Mouse (Mus musculus) lung, embryonic 15.5 days (tissue): ENCODE data around the gene Gm16867. TPM values are rescaled to one million over a fixed set of nuclear protein-coding genes. Genes with fewer than 3 reads are reported as not detected.
"Not testable (repeated sequence)": the region's sequence is repeated elsewhere in the genome, so short reads cannot be mapped to it uniquely, and the experiment has no call there.

Experiments
- ATAC-seq: fragments of 200-750 bp; cut with Nextera tagmentation; 2 replicates; pipeline ENCODE4 v1.8.0; 2017; ENCODE audit warnings: moderate number of reproducible peaks, borderline replicate concordance; ENCODE audit not compliant: low FRiP score, low TSS enrichment; ENCODE audit errors: extremely low read depth
- H3K27ac ChIP-seq: fragments of 300-500 bp; sonication (generic); 2 replicates; pipeline ENCODE4 v1.5.1; 2015; ENCODE audit warnings: moderate library complexity, mild to moderate bottlenecking, inconsistent platforms
- H3K27me3 ChIP-seq: fragments of 300-500 bp; sonication (generic); 2 replicates; pipeline ENCODE4 v1.6.1; 2015; ENCODE audit warnings: inconsistent platforms
- H3K36me3 ChIP-seq: fragments of 300-500 bp; sonication (generic); 2 replicates; pipeline ENCODE4 v1.6.1; 2015; ENCODE audit warnings: inconsistent platforms
- H3K4me1 ChIP-seq: fragments of 300-500 bp; sonication (generic); 2 replicates; pipeline ENCODE4 v1.6.1; 2015; ENCODE audit warnings: inconsistent platforms
- H3K4me2 ChIP-seq: fragments of 300-500 bp; sonication (generic); 2 replicates; pipeline ENCODE4 v1.6.1; 2015; ENCODE audit warnings: inconsistent platforms, mild to moderate bottlenecking, moderate library complexity
- H3K4me3 ChIP-seq: fragments of 300-500 bp; sonication (generic); 2 replicates; pipeline ENCODE4 v1.5.1; 2015; ENCODE audit warnings: mild to moderate bottlenecking, inconsistent platforms
- H3K9ac ChIP-seq: fragments of 300-500 bp; sonication (generic); 2 replicates; pipeline ENCODE4 v1.6.1; 2015; ENCODE audit warnings: inconsistent platforms
- H3K9me3 ChIP-seq: fragments of 300-500 bp; sonication (generic); 2 replicates; pipeline ENCODE4 v1.6.1; 2016; ENCODE audit warnings: inconsistent platforms
- WGBS: fragments of 180-500 bp; shearing (Covaris S2); methylation state at CpG from one replicate; pipeline ENCODE4 v1.1.7; 2015; 5-methylcytosine and 5-hydroxymethylcytosine counted together
- polyA plus RNA-seq: library from polyadenylated mRNA; unstranded; fragments of >200 nt; fragmentation: Nextera tagmentation; extraction: Ambion mirVana; gene quantifications from 2 replicates; pipeline ENCODE4 v1.2.1, GENCODE M21; 2015

Gm16867 gene
- polyA plus RNA-seq, 1 experiment from 2014 or later, result not detected

GRCm38 (mm10) chr14:69502440-69503150, 567 bp downstream of the Gm16867 start:
- H3K9ac ChIP-seq, H3K27me3 ChIP-seq, H3K4me3 ChIP-seq, H3K9me3 ChIP-seq, H3K27ac ChIP-seq, H3K4me1 ChIP-seq, H3K36me3 ChIP-seq, H3K4me2 ChIP-seq: not testable (repeated sequence)
- no CpG with 5 or more reads among the region's 73 CpGs for WGBS
- peak; percentile 33; the same call in 1 of the 2 replicates for ATAC-seq

- not testable (repeated sequence) for ATAC-seq, H3K4me1 ChIP-seq, H3K9me3 ChIP-seq, H3K27ac ChIP-seq, H3K4me2 ChIP-seq, H3K27me3 ChIP-seq, H3K9ac ChIP-seq, H3K4me3 ChIP-seq, H3K36me3 ChIP-seq
Measured at GRCm38 (mm10) chr14:69496259-69496658, 6.9 kb downstream of the Gm16867 start.

GRCm38 (mm10) chr14:69494946-69495345, 8.2 kb downstream of the Gm16867 start:
- H3K27ac ChIP-seq, H3K4me2 ChIP-seq, H3K4me1 ChIP-seq, H3K36me3 ChIP-seq, H3K9ac ChIP-seq, H3K27me3 ChIP-seq, ATAC-seq, H3K9me3 ChIP-seq, H3K4me3 ChIP-seq: not testable (repeated sequence)
- no CpG with 5 or more reads among the region's 2 CpGs for WGBS

- H3K27me3 ChIP-seq, H3K4me2 ChIP-seq, H3K9ac ChIP-seq, H3K36me3 ChIP-seq, ATAC-seq, H3K4me3 ChIP-seq, H3K27ac ChIP-seq, H3K4me1 ChIP-seq, H3K9me3 ChIP-seq: not testable (repeated sequence)
- no CpG with 5 or more reads among the region's 3 CpGs for WGBS
Measured at GRCm38 (mm10) chr14:69494522-69494921, 8.6 kb downstream of the Gm16867 start.

- not testable (repeated sequence) for H3K4me2 ChIP-seq, H3K27me3 ChIP-seq, H3K9ac ChIP-seq, H3K4me3 ChIP-seq, H3K36me3 ChIP-seq, H3K4me1 ChIP-seq, H3K27ac ChIP-seq, H3K9me3 ChIP-seq
- ATAC-seq, result peak; percentile 35; the same call in 1 of the 2 replicates
- WGBS, result no CpG with 5 or more reads among the region's 10 CpGs
Measured at GRCm38 (mm10) chr14:69488001-69488400, 15.2 kb downstream of the Gm16867 start.

- no CpG with 5 or more reads among the region's 18 CpGs for WGBS
- not testable (repeated sequence) for H3K9me3 ChIP-seq, H3K27ac ChIP-seq, H3K9ac ChIP-seq, H3K4me1 ChIP-seq, H3K4me2 ChIP-seq, H3K36me3 ChIP-seq, H3K27me3 ChIP-seq, H3K4me3 ChIP-seq, ATAC-seq
Measured at GRCm38 (mm10) chr14:69485466-69486135, 17.6 kb downstream of the Gm16867 start.

- H3K36me3 ChIP-seq, H3K9me3 ChIP-seq, H3K4me3 ChIP-seq, H3K4me2 ChIP-seq, H3K4me1 ChIP-seq, H3K27ac ChIP-seq, H3K9ac ChIP-seq, H3K27me3 ChIP-seq: not testable (repeated sequence)
- WGBS, result no CpG with 5 or more reads among the region's 11 CpGs
- peak; percentile 39; the same call in 1 of the 2 replicates for ATAC-seq
Measured at GRCm38 (mm10) chr14:69473941-69474646, 29.1 kb downstream of the Gm16867 start.

GRCm38 (mm10) chr14:69473322-69473721, 29.8 kb downstream of the Gm16867 start:
- WGBS, result no CpG with 5 or more reads among the region's 2 CpGs
- not testable (repeated sequence) for H3K9ac ChIP-seq, H3K9me3 ChIP-seq, H3K4me2 ChIP-seq, H3K36me3 ChIP-seq, H3K4me3 ChIP-seq, H3K4me1 ChIP-seq, H3K27ac ChIP-seq, H3K27me3 ChIP-seq, ATAC-seq

- not testable (repeated sequence) for H3K36me3 ChIP-seq, H3K4me2 ChIP-seq, H3K4me1 ChIP-seq, H3K27ac ChIP-seq, H3K4me3 ChIP-seq, H3K9me3 ChIP-seq, H3K9ac ChIP-seq, H3K27me3 ChIP-seq, ATAC-seq
- WGBS, result no CpG with 5 or more reads among the region's 8 CpGs
Measured at GRCm38 (mm10) chr14:69470122-69470708, 32.9 kb downstream of the Gm16867 start.

GRCm38 (mm10) chr14:69467612-69468366, 35.4 kb downstream of the Gm16867 start:
- not testable (repeated sequence) for ATAC-seq, H3K9ac ChIP-seq, H3K27me3 ChIP-seq, H3K9me3 ChIP-seq, H3K4me2 ChIP-seq, H3K27ac ChIP-seq, H3K4me1 ChIP-seq, H3K4me3 ChIP-seq, H3K36me3 ChIP-seq
- no CpG with 5 or more reads among the region's 17 CpGs for WGBS

GRCm38 (mm10) chr14:69464465-69464864, 38.7 kb downstream of the Gm16867 start:
- H3K27me3 ChIP-seq, H3K4me2 ChIP-seq, H3K4me3 ChIP-seq, H3K9me3 ChIP-seq, H3K36me3 ChIP-seq, H3K4me1 ChIP-seq, H3K27ac ChIP-seq, H3K9ac ChIP-seq, ATAC-seq: not testable (repeated sequence)
- no CpG with 5 or more reads among the region's 4 CpGs for WGBS
